Comparison of ENCODE assay signal across 24 mouse cellular contexts in the genomic region with DNA sequence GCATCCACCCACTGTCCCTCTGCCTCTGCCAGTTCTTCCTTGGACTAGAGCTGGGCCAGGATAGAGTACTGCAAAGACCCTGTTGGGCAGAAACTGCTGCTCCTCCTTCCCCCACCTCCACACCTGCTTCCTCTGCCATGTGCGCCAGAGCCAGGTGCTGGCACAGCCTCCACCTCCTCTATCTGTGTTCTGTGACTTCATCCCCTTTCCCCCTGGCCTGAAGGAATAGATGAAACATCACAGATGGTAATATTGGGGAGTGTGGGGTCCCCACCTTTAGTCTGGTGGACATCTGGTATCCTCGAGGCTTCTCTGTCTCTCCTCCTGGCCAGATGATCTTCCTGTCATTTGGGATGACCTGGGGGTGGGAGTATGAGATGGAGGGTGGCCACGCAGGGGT. TPM values are rescaled to one million over a fixed set of nuclear protein-coding genes. Genes with fewer than 3 reads are reported as not detected.
"Had no signal": no experiment of that assay in that cellular context is flagged by ENCODE, and none has a peak within 500 bp of the region (broad histone marks: within the 10 kb centered on the region; RNA-seq: fewer than 3 reads in every experiment).

No protein-coding gene starts in this region.

- H3K36me3 ChIP-seq: liver, embryonic 13.5 days; liver, embryonic 15.5 days; midbrain, embryonic 12.5 days; stomach, embryonic 15.5 days had no signal

- H3K4me3 ChIP-seq: liver, embryonic 13.5 days; liver, embryonic 15.5 days; megakaryocyte, embryonic 14.5 days; midbrain, embryonic 12.5 days; neural tube, embryonic 13.5 days; stomach, embryonic 15.5 days had no signal

- ATAC-seq: liver, postnatal 0 days; midbrain, embryonic 16.5 days had no signal

- DNase-seq: liver, embryonic 13.5 days; liver, postnatal 0 days; lung, adult 2 months; lung, postnatal 10 days; midbrain, embryonic 14.5 days; thymus, adult 2 months; thymus, postnatal 25 days; thymus, postnatal 4 days had no signal

- H3K9me3 ChIP-seq: liver, embryonic 13.5 days; liver, embryonic 15.5 days; midbrain, embryonic 12.5 days; neural tube, embryonic 13.5 days; stomach, embryonic 15.5 days had no signal

- H3K9ac ChIP-seq: liver, embryonic 13.5 days; liver, embryonic 15.5 days; liver, postnatal 0 days; midbrain, embryonic 12.5 days; neural tube, embryonic 13.5 days; stomach, embryonic 15.5 days had no signal

- H3K4me2 ChIP-seq: liver, embryonic 11.5 days; liver, embryonic 13.5 days; liver, embryonic 15.5 days; neural tube, embryonic 13.5 days; stomach, embryonic 15.5 days had no signal

- H3K27ac ChIP-seq: liver, embryonic 13.5 days; liver, embryonic 15.5 days; macrophage; midbrain, embryonic 12.5 days; neural tube, embryonic 13.5 days; stomach, embryonic 15.5 days; stomach, postnatal 0 days had no signal

RNA-seq across cellular contexts. Expression of a gene that starts 13.7 kb away (rescaled TPM):
- total RNA-seq: megakaryocyte progenitor cell, adult 5-6 weeks; monocyte, adult 5-6 weeks; neutrophil, adult 5-6 weeks had no signal
- polyA plus RNA-seq: liver, embryonic 11.5 days; liver, embryonic 13.5 days; liver, embryonic 15.5 days; liver, postnatal 0 days; macrophage; midbrain, embryonic 12.5 days; midbrain, embryonic 16.5 days; neural tube, embryonic 11.5 days; neural tube, embryonic 13.5 days had no signal

RNA-seq across cellular contexts. Expression of a gene that starts 15.5 kb away (rescaled TPM):
- total RNA-seq: megakaryocyte progenitor cell, adult 5-6 weeks; monocyte, adult 5-6 weeks; neutrophil, adult 5-6 weeks had no signal
- polyA plus RNA-seq: liver, embryonic 11.5 days; liver, embryonic 13.5 days; liver, embryonic 15.5 days; liver, postnatal 0 days; lung, adult 2 months; lung, embryonic 16.5 days; macrophage; midbrain, embryonic 12.5 days; midbrain, embryonic 14.5 days; midbrain, embryonic 16.5 days; neural tube, embryonic 11.5 days; neural tube, embryonic 13.5 days; spleen, adult 2 months; stomach, embryonic 15.5 days; stomach, postnatal 0 days; urinary bladder, adult 2 months had no signal

RNA-seq across cellular contexts. Expression of a gene that starts 15.5 kb away (rescaled TPM):
- total RNA-seq: megakaryocyte progenitor cell, adult 5-6 weeks; monocyte, adult 5-6 weeks; neutrophil, adult 5-6 weeks had no signal
- polyA plus RNA-seq: liver, embryonic 15.5 days; liver, postnatal 0 days; macrophage had no signal
